Mouse (Mus musculus) kidney, adult 2 months (tissue): ENCODE measurements around the gene Gm39653.

Source experiments
- CTCF ChIP-seq: fragments of 200-500 bp; conservative IDR thresholded peaks from 2 replicates; pipeline ENCODE4 v1.5.1; 2011; ENCODE audit warnings: low read depth, mild to moderate bottlenecking, control low read depth, low read length, moderate library complexity, mixed read lengths; ENCODE audit not compliant: insufficient read depth, insufficient read length
- POLR2A ChIP-seq: fragments of 200-500 bp; IDR thresholded peaks from one replicate; pipeline ENCODE4 v1.6.1; 2011; ENCODE audit warnings: low read depth, low read length, control low read depth

- TF ChIP-seq POLR2A (no peak), CTCF (no peak)
Measured at GRCm38 (mm10) chr1:63667201-63667948, 51.6 kb downstream of the Gm39653 start.
